Mouse (Mus musculus): ENCODE results near the gene Stx1a.
"Not testable (repeated sequence)": the region's sequence is repeated elsewhere in the genome, so short reads cannot be mapped to it uniquely, and the experiment has no call there.

Gene Stx1a

GRCm38 (mm10) chr5:135042105-135042788, 19.0 kb downstream of the Stx1a start:
- no peak for DNase-seq

- no peak for DNase-seq
Measured at GRCm38 (mm10) chr5:135044575-135044974, 21.3 kb downstream of the Stx1a start.

DNA sequence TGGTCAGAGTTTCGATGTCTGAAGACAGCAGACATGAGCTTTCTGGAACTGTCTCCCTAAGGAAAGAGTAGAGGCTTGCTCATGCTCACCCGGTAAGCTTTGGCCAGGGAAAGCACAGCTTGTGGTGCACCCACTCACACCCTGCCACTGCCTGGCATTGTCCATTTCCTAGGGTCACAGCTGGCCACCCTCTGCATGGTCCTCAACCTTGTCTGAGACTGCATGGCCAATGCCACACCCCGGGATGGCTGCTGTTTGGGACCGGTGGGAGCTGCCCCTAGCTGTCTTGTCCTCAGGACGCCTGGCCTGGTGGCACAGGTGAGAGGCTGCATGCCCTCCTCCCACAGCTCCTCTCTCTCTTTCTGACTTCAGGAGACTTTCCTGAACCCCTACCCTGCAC, 25.3 kb downstream of the Stx1a start:
- no peak for DNase-seq

DNA sequence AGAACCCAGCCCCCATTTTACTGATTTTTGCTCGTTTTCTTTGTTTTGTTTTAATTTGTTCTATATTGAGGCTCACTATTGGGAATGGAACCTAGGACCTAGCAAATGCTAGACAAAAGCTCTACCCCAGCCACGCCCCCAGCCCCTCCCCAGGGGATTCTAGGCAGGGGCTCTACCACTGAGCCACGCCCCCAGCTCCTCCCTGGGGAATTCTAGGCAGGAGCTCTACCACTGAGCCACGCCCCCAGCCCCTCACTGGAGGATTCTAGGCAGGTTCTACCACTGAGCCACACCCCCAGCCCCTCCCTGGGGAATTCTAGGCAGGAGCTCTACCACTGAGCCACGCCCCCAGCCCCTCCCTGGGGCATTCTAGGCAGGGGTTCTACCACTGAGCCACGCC, 26.0 kb downstream of the Stx1a start:
- DNase-seq: not testable (repeated sequence)

GRCm38 (mm10) chr5:135053356-135053755, 30.1 kb downstream of the Stx1a start:
- no peak for DNase-seq

DNA sequence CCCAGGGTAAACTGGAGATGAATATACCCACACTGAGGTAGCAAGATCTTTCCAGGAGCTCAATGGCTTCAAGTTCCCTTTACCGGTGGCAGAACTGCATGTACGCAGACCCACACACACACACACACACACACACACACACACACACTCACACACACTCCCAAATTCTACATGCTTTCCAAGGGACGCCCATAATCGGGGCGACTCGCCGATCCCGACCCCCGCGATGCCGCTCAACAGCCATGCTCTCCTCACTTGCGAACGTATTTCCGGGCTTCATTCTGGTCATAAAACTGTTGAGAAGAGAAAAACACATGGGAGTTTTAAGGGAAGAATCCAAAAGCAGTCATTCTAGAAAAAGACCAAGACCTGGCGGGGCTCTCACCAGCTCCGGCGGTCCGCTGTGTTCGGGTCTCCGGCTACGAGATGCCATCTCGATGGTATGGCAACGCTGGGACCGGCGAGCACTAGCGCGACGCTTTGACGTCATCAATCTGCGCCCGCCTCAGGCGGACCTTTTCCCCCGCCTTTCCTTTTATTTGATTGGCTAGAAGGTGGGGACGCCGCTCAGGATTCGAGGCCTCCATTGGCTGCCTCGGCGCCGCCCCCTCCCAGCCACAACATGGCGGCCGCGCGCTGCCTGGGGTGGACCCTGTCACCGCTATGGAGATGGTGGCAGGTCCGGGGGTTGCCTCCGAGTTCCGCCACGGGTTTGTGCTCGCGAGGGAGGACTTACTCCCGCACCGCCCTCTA, 40.5 kb downstream of the Stx1a start, which contains the start of gene Dnajc30:
TSS of gene Dnajc30 (plus strand) at position 574 of the 753 bp plus-strand sequence.
- peak; percentile 92 to 94 for DNase-seq

DNA sequence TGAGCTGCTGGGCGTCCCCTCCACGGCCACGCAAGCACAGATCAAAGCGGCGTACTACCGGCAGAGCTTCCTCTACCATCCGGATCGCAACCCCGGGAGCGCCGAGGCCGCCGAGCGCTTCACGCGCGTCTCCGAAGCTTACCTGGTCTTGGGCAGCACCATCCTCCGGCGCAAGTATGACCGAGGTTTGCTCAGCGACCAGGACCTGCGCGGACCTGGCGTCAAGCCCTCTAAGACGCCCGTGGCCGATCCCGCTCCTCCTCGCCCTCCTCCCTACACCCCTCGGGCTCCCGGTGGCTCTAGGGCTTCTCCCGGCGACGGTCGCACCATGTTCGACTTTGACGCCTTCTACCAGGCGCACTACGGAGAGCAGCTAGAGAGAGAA, 41.1 kb downstream of the Stx1a start:
- DNase-seq: no peak

GRCm38 (mm10) chr5:135064909-135065446, 41.7 kb downstream of the Stx1a start, which contains the start of gene Bud23:
Gene Bud23, minus strand, starts transcription at chr5:135064959.
- DNase-seq: not testable (repeated sequence)

GRCm38 (mm10) chr5:135066008-135066407, 42.7 kb downstream of the Stx1a start:
- no peak for DNase-seq

DNA sequence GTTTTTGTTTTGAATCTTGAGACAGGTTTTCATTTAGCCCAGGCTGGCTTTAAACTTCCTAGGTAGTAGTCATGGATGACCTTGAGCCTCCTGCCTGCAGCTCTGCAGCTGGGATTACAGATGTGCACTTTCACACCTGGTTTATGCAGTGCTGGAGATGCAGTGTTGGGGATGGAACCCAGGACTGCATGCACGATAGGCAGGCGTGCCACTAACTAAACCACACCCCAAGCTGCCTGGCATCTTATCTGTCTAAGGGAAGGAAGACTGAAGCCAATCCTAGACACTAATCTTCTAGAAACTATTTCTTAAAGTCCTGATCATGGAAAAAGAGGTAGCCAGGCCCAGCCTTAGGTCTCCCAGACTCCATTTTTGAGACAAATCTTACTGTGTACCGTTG, 47.2 kb downstream of the Stx1a start:
- DNase-seq: no peak

- DNase-seq: no peak
Measured at GRCm38 (mm10) chr5:135072061-135072460, 48.8 kb downstream of the Stx1a start.

DNA sequence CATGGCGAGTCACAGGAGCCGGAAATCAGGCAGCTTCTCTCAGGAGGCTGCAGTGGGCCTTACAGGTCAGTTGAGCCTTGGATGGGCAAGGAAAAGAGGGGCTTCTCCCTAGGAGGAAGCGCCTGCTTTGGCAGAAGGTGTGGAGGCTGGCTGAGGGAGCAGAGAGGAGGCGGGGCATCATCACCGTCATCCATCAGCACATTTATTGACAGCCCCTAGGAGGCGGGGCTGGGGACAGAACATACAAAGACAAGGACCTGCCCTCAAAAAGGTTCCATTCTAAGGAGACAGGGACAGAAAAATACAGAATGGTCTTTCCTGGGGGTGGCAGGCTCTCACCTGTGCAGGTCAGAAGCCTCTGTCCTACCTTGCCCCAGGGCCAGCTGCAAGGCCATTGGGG, 49.4 kb downstream of the Stx1a start:
- no peak for DNase-seq

- no peak for DNase-seq
Measured at GRCm38 (mm10) chr5:135073349-135074150, 50.3 kb downstream of the Stx1a start.

GRCm38 (mm10) chr5:135075655-135076054, 52.4 kb downstream of the Stx1a start:
- DNase-seq: no peak

- no peak for DNase-seq
Measured at GRCm38 (mm10) chr5:135076368-135076767, 53.1 kb downstream of the Stx1a start.

GRCm38 (mm10) chr5:135076931-135077505, 53.7 kb downstream of the Stx1a start:
- no peak for DNase-seq

DNA sequence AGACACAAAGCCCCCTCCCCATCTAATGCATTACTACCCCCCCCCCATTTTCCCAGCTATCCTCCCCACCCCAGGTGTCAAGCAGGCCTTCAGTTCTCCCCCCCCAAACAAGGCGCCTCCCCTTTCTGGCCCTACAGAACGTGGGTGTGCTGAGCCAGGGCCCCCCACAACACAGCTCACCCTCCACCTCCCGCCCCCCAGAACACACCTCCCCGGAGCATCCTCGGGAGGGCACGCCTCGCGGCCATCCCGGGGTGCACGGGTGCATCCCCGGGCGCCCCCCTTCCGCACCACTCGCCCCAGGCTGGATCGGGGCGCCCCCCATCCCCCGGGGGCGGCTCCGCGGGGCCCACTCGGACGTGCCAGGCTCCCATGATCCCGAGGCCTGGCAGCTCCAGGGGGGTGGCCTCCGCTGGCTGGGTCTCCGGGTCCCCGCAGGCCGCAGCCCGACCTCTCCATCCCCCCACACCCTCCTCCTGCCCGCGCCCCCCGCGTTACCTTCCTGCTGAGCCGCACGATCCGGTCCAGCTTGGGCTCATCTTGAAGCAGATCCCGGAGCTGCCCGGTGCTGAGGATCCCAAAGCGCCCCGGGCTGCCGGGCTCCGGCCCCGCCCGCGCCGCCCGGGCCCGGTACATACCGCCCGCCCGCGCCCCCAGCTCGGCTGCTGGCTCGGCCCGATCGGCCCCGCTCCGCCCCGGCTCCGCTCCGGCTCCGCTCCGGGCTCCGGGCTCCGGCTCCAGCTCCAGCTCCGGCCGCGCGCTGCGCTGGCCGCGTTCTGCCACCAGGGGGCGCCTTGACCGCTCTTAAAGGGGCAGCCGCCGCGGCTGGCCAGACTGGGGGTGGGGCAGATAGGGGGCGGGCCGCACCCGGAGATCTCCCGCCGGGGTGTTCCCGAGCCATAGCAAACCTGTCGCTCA, 54.5 kb downstream of the Stx1a start, which contains the start of gene Vps37d:
TSS of gene Vps37d (minus strand) at position 703 of the 918 bp plus-strand sequence.
- DNase-seq: peak; percentile 61 to 68

GRCm38 (mm10) chr5:135078482-135078810, 55.2 kb downstream of the Stx1a start:
- DNase-seq: no peak

DNA sequence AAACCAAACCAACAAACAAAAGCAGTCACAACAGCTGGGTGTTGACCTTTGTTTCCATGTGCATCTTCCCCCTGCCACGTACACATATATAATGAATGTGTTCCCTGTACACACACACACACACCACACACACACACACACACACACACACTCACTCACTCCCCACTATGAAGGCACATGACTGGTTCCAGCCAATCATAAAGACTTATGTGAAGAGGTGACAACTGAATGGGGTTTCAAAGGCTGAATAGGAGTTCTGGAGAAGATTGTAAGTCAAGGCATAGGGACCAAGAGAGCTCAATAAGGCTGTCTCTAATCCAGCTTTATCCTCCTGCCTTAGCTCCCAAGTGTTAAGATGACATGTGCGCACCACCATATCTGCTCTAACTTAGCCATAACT, 56.3 kb downstream of the Stx1a start:
- no peak for DNase-seq

DNA sequence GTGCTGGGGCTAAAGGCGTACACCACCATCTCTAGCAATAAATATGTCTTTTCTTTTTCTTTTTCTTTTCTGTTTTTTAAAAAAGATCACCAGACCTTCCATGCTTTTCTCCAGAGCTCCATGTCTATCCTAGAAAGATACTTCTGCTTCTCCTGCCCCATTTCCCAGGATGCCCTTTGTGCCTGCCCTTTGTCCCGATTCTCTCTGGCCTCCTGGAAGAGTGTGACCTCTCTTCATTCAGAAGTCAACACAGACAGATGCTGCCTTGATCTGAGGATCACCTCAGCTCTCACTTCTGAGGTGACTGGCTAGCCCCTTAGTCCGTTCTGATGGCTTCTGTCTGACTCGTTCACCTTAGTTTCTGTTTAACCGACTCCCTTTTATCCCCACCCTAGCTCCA, 57.3 kb downstream of the Stx1a start:
- DNase-seq: no peak

GRCm38 (mm10) chr5:135086871-135087270, 63.6 kb downstream of the Stx1a start:
- no peak for DNase-seq

DNA sequence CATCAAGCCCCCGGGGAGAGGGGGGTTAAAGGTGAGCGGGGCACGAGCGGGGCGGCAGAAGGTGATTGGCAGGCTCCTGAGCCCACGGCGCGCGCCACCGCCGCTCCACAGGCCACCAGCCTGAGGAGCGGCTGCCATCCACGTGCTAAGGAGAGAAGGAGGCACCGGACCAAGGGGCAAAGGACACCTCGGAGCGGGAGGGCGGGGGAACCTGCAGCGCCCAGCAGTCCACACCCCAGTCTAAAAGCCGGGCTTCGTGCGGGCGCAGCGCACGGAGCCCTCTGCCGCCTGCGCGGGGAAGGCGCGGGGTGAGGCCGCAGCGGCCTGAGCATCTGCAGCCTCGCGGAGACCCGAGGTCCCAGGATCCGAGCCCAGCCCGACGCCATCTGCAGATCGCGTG, 66.4 kb downstream of the Stx1a start, which contains the start of gene Mlxipl:
TSS of gene Mlxipl (plus strand) at position 238 of the 400 bp plus-strand sequence.
- DNase-seq: no peak

Measured in thymus, adult 18-20 months (tissue).